Mouse (Mus musculus) T-cell, adult 66 days (primary cell): ENCODE results near the gene Lmx1a. TPM values are rescaled to one million over a fixed set of nuclear protein-coding genes. Genes with fewer than 3 reads are reported as not detected.

Experiments
- total RNA-seq, 2 experiments: library from RNA; stranded (reverse); gene quantifications; 3 replicates in 1 of 2; 4 replicates in 1 of 2; pipeline ENCODE4 v1.2.4; 2023

Lmx1a gene
- not detected for total RNA-seq

DNA sequence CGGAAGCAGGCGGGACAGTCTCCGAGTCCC is at the start of gene Lmx1a:
TSS of gene Lmx1a (plus strand) at position 6 of the 30 bp plus-strand sequence.

Other genes with a start within 250 kb of the Lmx1a start
- not detected for gene Lrrc52, start 222.5 kb upstream of the Lmx1a start, total RNA-seq
- not detected for gene Rxrg, start 90.9 kb upstream of the Lmx1a start, total RNA-seq